Mouse (Mus musculus): ENCODE data around the gene Zcchc9.

GRCm38 (mm10) chr13:91749981-91750380 lies 57.5 kb downstream of the Zcchc9 start:
- TF ChIP-seq CTCF (IDR thresholded peaks at IDR 0.05; ENCODE audit: low read depth, low read length) (no peak), POLR2A (IDR thresholded peaks at IDR 0.05; ENCODE audit: insufficient read depth, low read length) (no peak)

Data from ES-Bruce4 (cell line).